Mouse (Mus musculus): Measurements from ENCODE around the gene Phgdh.

GRCm38 (mm10) chr3:98348705-98349104 is 8.9 kb upstream of the Phgdh start:
- no peak for TF ChIP-seq CTCF (IDR thresholded peaks at IDR 0.05; ENCODE audit: extremely low read depth, insufficient read depth, low read length)
- TF ChIP-seq POLR2A (IDR thresholded peaks at IDR 0.05; ENCODE audit: extremely low read depth, insufficient read depth, low read length): no peak

Measured in cortical plate, adult 2 months (tissue).